Mouse (Mus musculus): ENCODE results near the gene Gm4707.
"Not testable (repeated sequence)": the region's sequence is repeated elsewhere in the genome, so short reads cannot be mapped to it uniquely, and the experiment has no call there.

Gene Gm4707

GRCm38 (mm10) chr17:71444126-71444525 lies 15.6 kb downstream of the Gm4707 start:
- no peak for DNase-seq (ENCODE audit: low read depth)

- DNase-seq (ENCODE audit: low read depth): no peak
Measured at GRCm38 (mm10) chr17:71443273-71443672, 16.4 kb downstream of the Gm4707 start.

GRCm38 (mm10) chr17:71422502-71422901 lies 37.2 kb downstream of the Gm4707 start:
- not testable (repeated sequence) for DNase-seq (ENCODE audit: low read depth)

GRCm38 (mm10) chr17:71419448-71419847 lies 40.3 kb downstream of the Gm4707 start:
- DNase-seq (ENCODE audit: low read depth): not testable (repeated sequence)

GRCm38 (mm10) chr17:71417008-71417407 lies 42.7 kb downstream of the Gm4707 start:
- peak; percentile 21 for DNase-seq (ENCODE audit: low read depth)
